Mouse (Mus musculus) neural tube, embryonic 11.5 days (tissue): ENCODE measurements around the gene Olfr51. TPM values are rescaled to one million over a fixed set of nuclear protein-coding genes. Genes with fewer than 3 reads are reported as not detected.
"Not testable (repeated sequence)": the region's sequence is repeated elsewhere in the genome, so short reads cannot be mapped to it uniquely, and the experiment has no call there.

ENCODE experiments used
- ATAC-seq: fragments of 200-750 bp; cut with Nextera tagmentation; 2 replicates; pipeline ENCODE4 v1.8.0; 2017; ENCODE audit warnings: moderate number of reproducible peaks, mild to moderate bottlenecking, moderate TSS enrichment, moderate library complexity; ENCODE audit not compliant: insufficient read depth, low FRiP score, low TSS enrichment
- DNase-seq: peaks from one replicate; pipeline ENCODE4 v3.0.0-alpha.2; 2015; ENCODE audit warnings: low spot score
- H3K27ac ChIP-seq: fragments of 300-500 bp; sonication (generic); 2 replicates; pipeline ENCODE4 v1.5.1; 2014; ENCODE audit warnings: low read depth, mild to moderate bottlenecking, low read length
- H3K27me3 ChIP-seq: fragments of 300-500 bp; sonication (generic); 2 replicates; pipeline ENCODE4 v1.6.1; 2014; ENCODE audit warnings: mild to moderate bottlenecking, low read length, mixed read lengths; ENCODE audit not compliant: control insufficient read depth, insufficient read depth
- H3K36me3 ChIP-seq: fragments of 300-500 bp; sonication (generic); 2 replicates; pipeline ENCODE4 v1.6.1; 2014; ENCODE audit warnings: mild to moderate bottlenecking, low read length, moderate library complexity, mixed read lengths; ENCODE audit not compliant: control insufficient read depth, insufficient read depth
- H3K4me1 ChIP-seq: fragments of 300-500 bp; sonication (generic); 2 replicates; pipeline ENCODE4 v1.6.1; 2014; ENCODE audit warnings: low read length, mixed read lengths; ENCODE audit not compliant: control insufficient read depth, insufficient read depth
- H3K4me2 ChIP-seq: fragments of 300-500 bp; sonication (generic); 2 replicates; pipeline ENCODE4 v1.6.1; 2014; ENCODE audit warnings: low read depth, mild to moderate bottlenecking, moderate library complexity
- H3K4me3 ChIP-seq: fragments of 300-500 bp; sonication (generic); 2 replicates; pipeline ENCODE4 v1.5.1; 2014; ENCODE audit warnings: low read depth, low read length
- H3K9ac ChIP-seq: fragments of 300-500 bp; sonication (generic); 2 replicates; pipeline ENCODE4 v1.6.1; 2014; ENCODE audit warnings: mild to moderate bottlenecking, low read length
- H3K9me3 ChIP-seq: fragments of 300-500 bp; sonication (generic); 2 replicates; pipeline ENCODE4 v1.6.1; 2016; ENCODE audit warnings: low read length; ENCODE audit not compliant: control insufficient read depth
- WGBS: fragments of 180-500 bp; shearing (Covaris S2); extraction: QIAGEN DNeasy Blood & Tissue Kit; methylation state at CpG from one replicate; pipeline ENCODE4 v1.1.7; 2014; 5-methylcytosine and 5-hydroxymethylcytosine counted together
- polyA plus RNA-seq: library from polyadenylated mRNA; unstranded; fragments of >200 nt; fragmentation: Nextera tagmentation; extraction: Ambion mirVana; gene quantifications from 2 replicates; pipeline ENCODE4 v1.2.1, GENCODE M21; 2014

Gene Olfr51
- polyA plus RNA-seq, 1 experiment from 2014 or later: not detected

- H3K4me1 ChIP-seq: not testable (repeated sequence)
These were observed 23.4 kb downstream of the Olfr51 start for GRCm38 (mm10) chr11:51026811-51027210.

GRCm38 (mm10) chr11:51029381-51029780 lies 26.0 kb downstream of the Olfr51 start:
- not testable (repeated sequence) for H3K4me2 ChIP-seq, H3K4me1 ChIP-seq, ATAC-seq, H3K27ac ChIP-seq, H3K27me3 ChIP-seq, H3K36me3 ChIP-seq, DNase-seq, H3K9ac ChIP-seq, H3K4me3 ChIP-seq, H3K9me3 ChIP-seq
- 61% methylated on average over 8 of the region's 8 CpGs for WGBS

More at GRCm38 (mm10) chr11:51026811-51027210, 23.4 kb downstream of the Olfr51 start:
- 91% methylated on average over 7 of the region's 11 CpGs for WGBS
- not testable (repeated sequence) for H3K4me2 ChIP-seq, H3K27ac ChIP-seq, H3K9me3 ChIP-seq, H3K9ac ChIP-seq, H3K4me3 ChIP-seq, H3K27me3 ChIP-seq, H3K36me3 ChIP-seq, ATAC-seq, DNase-seq

- DNase-seq (no peak), ATAC-seq (no peak)
- Histone ChIP-seq H3K36me3 (no peaks in the 10 kb centered on the region), H3K4me1 (no peaks in the 10 kb centered on the region), H3K27me3 (no peaks in the 10 kb centered on the region), H3K9me3 (no peaks in the 10 kb centered on the region), H3K27ac (no peak overlapping the region), H3K4me2 (no peak overlapping the region), H3K9ac (no peak overlapping the region), H3K4me3 (no peak overlapping the region)
- 53% methylated on average over 2 of the region's 2 CpGs for WGBS
These were observed 26.8 kb downstream of the Olfr51 start for GRCm38 (mm10) chr11:51030225-51030624.

DNA sequence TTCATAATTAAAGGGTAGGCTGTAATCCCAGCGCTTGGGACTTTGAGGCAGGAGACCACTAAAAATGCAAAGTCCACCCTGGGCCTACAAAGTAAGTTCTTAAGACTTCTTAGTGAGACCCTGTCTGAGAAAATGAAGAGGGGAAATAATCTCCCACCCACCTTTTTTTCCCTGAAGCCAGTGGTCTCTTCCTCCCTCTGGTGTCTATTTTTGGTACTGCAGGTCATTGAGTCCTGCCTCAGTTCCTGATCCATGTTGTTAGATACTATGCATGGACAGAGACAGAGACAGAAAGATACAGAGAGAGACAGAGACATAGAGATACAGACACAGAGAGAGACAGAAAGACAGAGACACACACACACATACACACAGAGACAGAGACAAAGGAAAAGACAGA lies 29.5 kb downstream of the Olfr51 start:
- Histone ChIP-seq H3K4me3 (no peak overlapping the region), H3K4me2 (no peak overlapping the region), H3K27me3 (no peaks in the 10 kb centered on the region), H3K9ac (no peak overlapping the region), H3K27ac (no peak overlapping the region), H3K36me3 (no peaks in the 10 kb centered on the region), H3K4me1 (no peaks in the 10 kb centered on the region), H3K9me3 (no peaks in the 10 kb centered on the region)
- WGBS: 24% methylated on average over 1 of the region's 1 CpGs
- no peak for ATAC-seq
- DNase-seq: peak; percentile 24

DNA sequence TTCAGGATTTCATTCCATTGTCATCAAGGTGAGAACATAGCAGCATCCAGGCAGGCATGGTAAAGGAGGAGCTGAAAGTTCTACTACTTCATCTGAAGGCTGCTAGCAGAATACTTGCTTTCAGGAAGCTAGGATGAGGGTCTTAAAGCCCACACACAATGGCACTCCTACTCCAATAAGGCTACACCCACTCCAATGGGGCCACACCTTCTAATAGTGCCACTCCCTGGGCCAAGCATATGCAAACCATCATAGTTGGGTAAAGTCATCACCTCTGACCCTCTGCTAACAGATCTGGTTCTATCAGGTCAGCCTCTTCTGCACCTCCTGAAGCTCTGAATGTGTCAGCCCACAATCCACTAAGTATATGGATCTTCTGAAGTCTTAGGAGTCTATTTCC lies 30.7 kb downstream of the Olfr51 start:
- not testable (repeated sequence) for H3K4me3 ChIP-seq, H3K4me2 ChIP-seq, H3K27ac ChIP-seq, H3K9ac ChIP-seq, H3K9me3 ChIP-seq, DNase-seq, ATAC-seq, H3K36me3 ChIP-seq, H3K27me3 ChIP-seq, H3K4me1 ChIP-seq

DNA sequence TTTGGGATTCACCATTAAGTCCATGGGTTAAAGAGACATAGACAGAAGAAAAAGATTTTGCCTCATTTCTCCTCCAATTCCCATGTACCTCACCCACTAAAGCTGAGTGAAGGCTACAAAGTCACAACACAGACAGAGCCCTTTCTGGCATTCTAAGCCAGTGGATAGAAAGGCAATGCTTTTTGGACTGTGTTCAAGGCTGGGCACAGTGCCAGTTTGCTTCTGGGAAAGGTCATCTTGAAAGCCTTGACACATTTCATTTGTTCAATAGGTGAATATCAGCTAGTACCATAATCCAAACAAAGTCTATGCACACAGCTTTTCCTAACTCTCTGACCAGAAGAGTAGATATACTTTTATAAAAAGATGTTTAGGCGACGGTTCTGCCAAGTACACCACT lies 32.6 kb downstream of the Olfr51 start:
- 97% methylated on average over 2 of the region's 2 CpGs for WGBS
- DNase-seq (no peak), ATAC-seq (no peak)
- no peak overlapping the region for H3K9ac ChIP-seq
- H3K4me1 ChIP-seq: no peaks in the 10 kb centered on the region
- H3K4me2 ChIP-seq: no peak overlapping the region
- H3K27me3 ChIP-seq: no peaks in the 10 kb centered on the region
- H3K4me3 ChIP-seq: no peak overlapping the region
- H3K36me3 ChIP-seq: no peaks in the 10 kb centered on the region
- H3K27ac ChIP-seq: no peak overlapping the region
- H3K9me3 ChIP-seq: no peaks in the 10 kb centered on the region

- ATAC-seq, DNase-seq, H3K4me1 ChIP-seq, H3K27me3 ChIP-seq, H3K9ac ChIP-seq, H3K27ac ChIP-seq, H3K9me3 ChIP-seq, H3K4me3 ChIP-seq, H3K4me2 ChIP-seq, H3K36me3 ChIP-seq: not testable (repeated sequence)
- WGBS: 69% methylated on average over 3 of the region's 3 CpGs
These were observed 41.4 kb downstream of the Olfr51 start for GRCm38 (mm10) chr11:51044776-51045175.

DNA sequence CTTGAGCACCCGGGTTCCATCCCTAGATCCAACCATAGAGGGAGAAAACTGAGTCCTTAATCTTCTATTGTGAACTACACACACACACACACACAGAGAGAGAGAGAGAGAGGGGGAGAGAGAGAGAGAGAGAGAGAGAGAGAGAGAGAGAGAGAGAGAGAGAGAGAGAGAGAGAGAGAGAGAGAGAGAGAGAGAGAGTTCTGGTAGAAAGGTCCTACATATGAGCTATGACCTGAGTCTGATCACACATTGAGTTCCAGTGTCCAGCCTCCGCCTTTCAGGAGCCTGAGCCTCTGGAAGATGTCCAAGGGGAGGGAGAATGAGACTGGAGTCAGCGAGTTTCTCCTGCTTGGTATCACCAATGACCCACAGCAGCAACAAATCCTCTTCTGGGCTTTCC lies 44.4 kb downstream of the Olfr51 start, which contains the start of gene Olfr1375:
Olfr1375 (plus strand) TSS at position 301 of the 400 bp plus-strand sequence.
- not testable (repeated sequence) for DNase-seq, H3K9ac ChIP-seq, H3K9me3 ChIP-seq, ATAC-seq, H3K4me2 ChIP-seq, H3K4me3 ChIP-seq, H3K27me3 ChIP-seq, H3K4me1 ChIP-seq, H3K36me3 ChIP-seq, H3K27ac ChIP-seq
- 80% methylated on average over 3 of the region's 3 CpGs for whole genome bisulfite sequencing

DNA sequence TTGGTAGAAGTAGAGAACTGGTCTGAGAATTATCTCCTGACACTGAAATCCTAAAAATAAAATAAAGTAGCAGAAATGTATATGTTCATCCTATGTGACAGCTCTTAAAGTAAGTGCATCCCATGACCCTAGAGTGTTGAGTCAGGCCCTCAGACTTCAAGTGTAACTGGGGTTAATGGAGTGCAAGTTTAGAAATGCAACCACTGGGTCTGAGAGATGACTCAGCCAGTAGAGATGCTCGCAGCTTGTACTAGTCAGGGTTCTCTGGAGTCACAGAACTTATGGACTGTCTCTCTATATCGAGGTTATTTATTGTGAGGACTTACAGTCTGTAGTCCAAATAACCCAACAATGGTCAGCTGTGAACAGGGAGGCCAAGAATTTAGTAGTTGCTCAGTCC lies 48.3 kb downstream of the Olfr51 start:
- H3K4me2 ChIP-seq: no peak overlapping the region
- no peaks in the 10 kb centered on the region for H3K27me3 ChIP-seq
- H3K9me3 ChIP-seq: no peaks in the 10 kb centered on the region
- no peak overlapping the region for H3K4me3 ChIP-seq
- H3K36me3 ChIP-seq: no peaks in the 10 kb centered on the region
- DNase-seq (no peak), ATAC-seq (no peak)
- 81% methylated on average over 2 of the region's 2 CpGs for WGBS
- no peaks in the 10 kb centered on the region for H3K4me1 ChIP-seq
- no peak overlapping the region for H3K27ac ChIP-seq
- H3K9ac ChIP-seq: no peak overlapping the region
